Mouse (Mus musculus) adrenal gland (tissue): ENCODE results near the gene Rasgrf2.

ENCODE experiments used
- intact Hi-C: fragments of 180-260 bp; cut with DNase I; formaldehyde crosslinking; loops from one replicate; pipeline ENCODE4 v1.15.1; 2025

Rasgrf2 gene

DNA sequence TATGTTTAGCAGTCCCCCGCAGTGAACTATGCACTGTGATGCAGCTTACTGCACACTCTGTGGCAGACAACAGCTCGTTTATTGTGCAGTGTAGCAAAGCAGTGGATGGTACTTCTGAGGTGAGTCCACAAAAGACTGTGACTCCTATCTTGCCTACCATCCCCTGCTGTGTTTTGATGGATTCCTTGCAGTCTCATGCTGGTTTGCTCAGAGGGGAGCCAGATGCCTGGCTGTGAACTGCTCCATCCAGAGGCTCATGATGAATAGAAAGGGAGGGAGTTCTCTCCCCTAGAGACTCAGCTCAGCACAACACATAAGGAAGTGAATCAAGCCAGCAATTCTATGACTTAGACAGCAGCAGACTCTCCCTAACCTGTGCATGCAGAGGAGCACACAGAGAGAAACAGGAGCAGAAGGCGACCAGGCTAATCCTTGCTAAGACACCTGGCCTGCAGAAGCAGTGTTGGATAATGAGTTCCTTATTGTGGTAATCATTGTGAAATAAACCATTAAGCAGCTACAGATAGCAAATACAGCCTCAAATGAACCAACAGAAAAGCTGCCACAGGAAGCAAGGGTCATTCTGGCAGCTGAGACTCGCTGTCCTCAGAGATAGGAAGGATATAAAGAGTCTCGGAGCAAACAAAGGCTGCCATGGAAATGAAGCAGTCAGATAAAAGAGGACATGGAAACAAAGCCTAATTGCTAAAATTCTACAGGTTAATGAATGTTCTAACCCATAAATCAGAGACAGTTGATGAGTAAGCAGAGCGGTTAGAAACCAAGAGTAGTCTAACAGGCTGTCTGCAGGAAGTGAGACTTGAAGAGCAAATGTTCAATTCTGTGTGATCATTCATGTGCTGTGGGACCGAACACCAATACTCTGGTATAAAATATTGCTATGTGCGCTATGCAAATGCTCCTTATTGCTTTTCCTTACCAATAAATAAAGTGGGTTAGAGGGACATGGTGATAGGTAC lies 89.6 kb downstream of the Rasgrf2 start:
- intact Hi-C loops, result no loop called here

DNA sequence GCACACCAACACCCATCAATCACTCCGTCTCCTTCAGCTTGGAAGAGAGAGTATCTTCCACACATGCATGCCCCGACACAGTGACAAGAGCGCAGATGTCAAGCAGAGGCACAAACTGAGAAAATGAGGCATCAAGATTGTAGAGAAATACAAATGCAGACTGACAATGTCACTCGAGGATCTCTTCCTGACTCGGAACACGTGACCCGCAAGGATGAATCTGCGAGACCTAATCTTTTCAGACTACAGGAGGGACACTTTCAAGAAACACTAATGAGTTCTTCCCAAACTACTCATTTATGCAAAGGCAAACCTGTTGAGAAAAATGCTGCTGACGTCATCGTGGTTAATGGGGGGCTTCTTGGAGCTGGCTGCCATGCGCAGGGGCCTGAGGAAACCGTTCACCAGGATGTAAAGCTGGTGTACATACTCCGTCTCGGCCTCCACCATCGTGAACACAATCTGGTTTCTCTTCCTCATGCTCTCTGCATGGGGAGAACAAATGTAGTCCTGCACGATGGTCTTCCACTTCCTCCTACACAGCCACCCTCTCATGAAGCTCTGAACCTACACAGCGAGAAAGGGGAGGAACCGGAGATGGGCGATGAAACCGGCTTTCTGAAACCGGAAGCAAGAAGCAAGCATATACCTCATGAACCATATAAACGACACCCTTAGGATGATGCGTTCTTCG lies 100.9 kb downstream of the Rasgrf2 start:
- intact Hi-C loops, result no loop called here

GRCm38 (mm10) chr13:92029666-92030065 lies 101.8 kb downstream of the Rasgrf2 start:
- intact Hi-C loops, result no loop called here

DNA sequence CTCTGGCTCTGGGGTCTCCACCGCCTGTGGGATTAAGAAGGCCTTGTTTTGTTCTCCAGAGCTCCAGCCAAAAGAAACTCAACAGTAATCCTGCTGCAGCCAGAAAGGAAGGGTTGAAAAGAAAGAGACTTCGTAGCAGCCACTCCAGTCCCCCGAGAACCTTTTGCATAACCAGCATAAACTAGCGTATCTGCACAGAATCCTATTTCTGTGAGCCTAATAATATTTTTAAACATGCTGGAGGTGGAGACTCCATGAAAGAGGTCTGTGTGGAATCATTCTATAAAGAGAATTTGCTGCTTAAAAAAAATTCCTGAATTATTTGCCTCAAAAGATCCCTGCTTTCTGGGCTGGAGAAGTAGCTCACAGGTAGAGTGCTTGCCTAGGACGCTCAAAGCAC lies 103.5 kb downstream of the Rasgrf2 start:
- intact Hi-C loops, result no loop called here

DNA sequence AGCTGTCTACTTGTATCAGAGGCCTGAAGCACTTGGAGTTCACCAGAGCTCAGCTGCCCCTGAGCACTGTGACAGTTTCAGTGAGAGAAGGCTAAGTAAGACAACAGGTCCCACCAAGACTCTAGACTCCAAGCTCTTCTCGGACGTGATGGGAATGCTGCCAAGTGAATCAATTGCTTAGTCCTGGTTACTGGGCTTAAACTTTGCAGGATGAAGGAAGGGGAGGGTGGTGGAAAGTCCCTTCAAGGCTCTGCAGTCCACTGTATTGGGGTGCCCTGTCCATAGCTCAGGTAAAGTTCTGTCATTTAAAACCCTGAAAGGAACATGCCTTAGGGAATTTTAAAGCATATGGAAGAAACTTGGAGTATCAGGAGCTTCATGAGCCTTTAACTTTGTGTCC lies 104.8 kb downstream of the Rasgrf2 start:
- intact Hi-C loops, result no loop called here

DNA sequence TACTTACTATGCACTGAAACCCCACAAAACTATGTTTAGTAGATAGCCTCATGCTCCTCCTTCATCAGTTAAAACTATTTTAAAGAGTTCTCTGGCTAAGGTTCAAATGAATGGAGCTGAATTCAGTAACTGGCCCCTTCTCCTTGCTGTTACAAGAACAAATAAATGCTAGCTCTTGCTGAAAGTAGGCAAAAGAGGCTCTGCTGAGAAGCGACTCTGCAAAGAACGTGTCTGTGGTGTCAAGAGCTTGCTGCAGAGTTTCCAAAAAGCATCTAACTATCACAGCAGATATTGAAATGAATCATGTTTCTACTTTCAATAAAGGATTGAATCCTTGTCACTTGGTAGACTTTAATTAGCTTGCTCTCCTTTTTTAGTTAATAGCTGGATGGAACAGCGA lies 106.3 kb downstream of the Rasgrf2 start:
- intact Hi-C loops, result no loop called here

- intact Hi-C loops, result no loop called here
Measured at GRCm38 (mm10) chr13:92022202-92022601, 109.3 kb downstream of the Rasgrf2 start.

DNA sequence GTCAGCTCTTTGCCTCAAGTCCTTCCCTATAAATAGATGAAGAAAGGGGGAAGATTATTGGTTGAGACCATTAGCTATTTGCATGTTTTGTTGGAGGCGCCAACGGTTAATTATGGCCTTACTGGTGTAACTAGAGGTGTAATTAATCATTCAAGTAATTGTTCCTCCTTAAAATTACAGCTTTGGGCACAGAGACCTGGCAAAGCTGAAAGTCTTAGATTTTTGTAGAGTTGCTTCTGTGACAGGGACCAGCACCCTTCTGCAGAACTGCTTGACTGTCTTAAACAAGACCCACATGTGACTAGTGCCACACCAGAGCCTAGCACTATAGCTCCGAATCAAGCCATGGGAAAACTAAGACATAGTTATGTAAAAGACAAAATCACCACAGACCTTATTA lies 134.5 kb downstream of the Rasgrf2 start:
- intact Hi-C loops, result no loop called here

- intact Hi-C loops, result no loop called here
Measured at GRCm38 (mm10) chr13:91991412-91991811, 140.0 kb downstream of the Rasgrf2 start.

GRCm38 (mm10) chr13:91990709-91991284 lies 140.7 kb downstream of the Rasgrf2 start:
- intact Hi-C loops, result no loop called here

- intact Hi-C loops, result no loop called here
Measured at GRCm38 (mm10) chr13:91988378-91988777, 143.1 kb downstream of the Rasgrf2 start.

GRCm38 (mm10) chr13:91986958-91987357 lies 144.5 kb downstream of the Rasgrf2 start:
- intact Hi-C loops, result no loop called here

DNA sequence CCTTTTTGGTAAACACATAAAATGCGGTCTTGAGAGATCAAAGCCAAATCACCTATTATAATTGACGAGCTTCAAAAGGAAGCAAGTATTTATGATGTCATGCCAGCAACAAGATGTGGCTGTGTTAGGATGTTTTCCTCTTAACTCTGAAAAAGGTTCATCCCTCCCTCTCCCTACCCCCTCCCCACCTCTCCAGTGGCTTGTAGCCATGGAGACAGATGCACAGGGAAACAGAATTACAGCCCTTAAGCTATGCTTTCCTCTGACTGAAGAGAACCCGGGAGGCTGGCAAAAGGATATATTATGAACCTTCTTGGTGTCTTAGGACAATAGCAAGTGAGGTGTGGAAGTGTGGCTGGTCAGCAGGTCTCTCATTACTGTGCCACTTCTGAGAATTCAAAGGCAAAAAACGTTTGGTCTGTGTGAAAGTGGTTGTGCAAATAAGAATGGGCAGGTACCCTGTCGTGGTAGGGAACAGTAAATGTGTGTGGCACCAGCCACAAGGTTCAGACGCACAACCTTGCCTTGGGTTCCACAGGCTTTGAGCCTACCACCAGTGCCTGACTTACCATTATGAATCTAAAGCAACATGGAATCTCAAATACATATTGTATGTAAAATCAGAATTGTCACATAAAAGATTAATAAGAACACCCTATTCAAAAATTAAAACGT lies 145.4 kb downstream of the Rasgrf2 start:
- intact Hi-C loops, result no loop called here

DNA sequence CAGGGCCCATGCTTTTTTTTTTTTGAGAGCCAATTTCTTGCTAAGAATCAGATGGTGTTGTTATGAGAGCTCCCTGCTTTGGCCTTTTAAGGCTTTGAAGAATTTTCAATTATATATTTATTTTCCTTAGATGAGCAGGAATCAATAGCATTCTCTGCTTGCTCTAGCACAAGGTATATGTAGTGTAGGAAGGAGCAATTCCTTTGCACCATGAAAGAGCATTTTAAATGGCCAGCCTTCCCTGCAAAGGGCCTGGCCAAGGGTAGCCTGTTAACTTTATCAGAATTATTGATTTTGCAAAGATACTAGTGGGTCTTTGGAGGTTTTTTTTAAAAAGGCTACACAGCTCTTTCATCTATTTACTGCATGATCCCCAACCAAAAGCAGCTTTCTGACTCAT lies 146.4 kb downstream of the Rasgrf2 start:
- intact Hi-C loops, result no loop called here

DNA sequence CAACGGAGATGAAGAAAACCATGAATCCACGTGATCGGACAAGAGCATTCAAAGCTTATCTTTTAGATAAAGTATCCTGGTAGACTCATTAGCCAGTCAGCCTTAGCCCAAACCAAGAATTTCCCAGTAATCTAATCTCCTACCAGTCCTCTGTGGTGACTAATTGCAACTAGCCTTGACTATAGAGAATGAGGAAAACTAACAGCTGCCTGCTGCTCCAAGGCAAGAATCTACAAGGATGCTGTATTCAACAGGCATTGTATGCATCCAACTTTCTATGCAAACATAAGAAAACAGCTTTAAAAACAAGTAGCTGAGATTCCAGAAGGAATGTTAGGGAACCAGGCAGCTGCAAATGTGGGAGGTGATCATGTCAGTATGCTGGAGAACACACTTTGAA lies 149.4 kb downstream of the Rasgrf2 start:
- intact Hi-C loops, result no loop called here

DNA sequence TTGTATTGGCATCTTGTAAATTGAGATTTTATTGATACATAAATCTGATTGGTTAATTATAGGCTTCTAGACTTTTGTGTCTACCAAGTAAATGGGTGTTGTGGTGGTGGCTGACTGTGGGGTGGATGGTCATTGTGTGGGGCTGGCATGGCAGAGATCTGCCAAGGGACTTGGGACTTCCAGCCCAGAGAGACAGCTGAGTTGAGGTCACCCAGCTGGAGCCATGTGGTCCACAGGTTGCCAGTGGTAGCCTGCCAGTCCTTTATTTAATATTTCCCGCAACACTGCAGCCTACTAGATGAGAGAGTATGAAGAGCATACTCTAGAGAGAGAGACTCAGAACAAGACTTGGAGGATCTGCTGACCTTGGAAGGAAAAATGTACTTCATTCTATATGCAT lies 150.0 kb downstream of the Rasgrf2 start:
- intact Hi-C loops, result no loop called here

GRCm38 (mm10) chr13:91976971-91977370 lies 154.5 kb downstream of the Rasgrf2 start:
- intact Hi-C loops, result no loop called here

DNA sequence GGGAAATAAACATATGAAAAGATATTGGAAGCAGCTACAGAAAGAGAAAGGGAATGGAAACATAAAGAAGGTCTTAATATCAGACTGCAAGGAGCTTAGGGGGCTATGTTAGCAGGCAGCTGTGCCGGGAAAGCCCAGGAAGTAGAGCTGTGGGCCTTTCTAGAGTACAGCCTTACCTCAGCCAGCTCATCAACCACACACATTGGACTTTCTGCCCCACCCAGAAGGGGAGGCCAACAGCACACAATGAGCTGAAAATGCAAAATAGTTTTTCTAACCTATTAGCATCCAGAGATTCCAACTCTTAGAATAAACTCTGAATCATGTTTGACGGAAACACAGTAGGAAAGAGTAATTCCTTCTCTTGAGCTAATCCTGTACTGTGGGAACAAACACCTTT lies 154.9 kb downstream of the Rasgrf2 start:
- intact Hi-C loops, result no loop called here

GRCm38 (mm10) chr13:91974154-91974553 lies 157.3 kb downstream of the Rasgrf2 start:
- intact Hi-C loops, result no loop called here

DNA sequence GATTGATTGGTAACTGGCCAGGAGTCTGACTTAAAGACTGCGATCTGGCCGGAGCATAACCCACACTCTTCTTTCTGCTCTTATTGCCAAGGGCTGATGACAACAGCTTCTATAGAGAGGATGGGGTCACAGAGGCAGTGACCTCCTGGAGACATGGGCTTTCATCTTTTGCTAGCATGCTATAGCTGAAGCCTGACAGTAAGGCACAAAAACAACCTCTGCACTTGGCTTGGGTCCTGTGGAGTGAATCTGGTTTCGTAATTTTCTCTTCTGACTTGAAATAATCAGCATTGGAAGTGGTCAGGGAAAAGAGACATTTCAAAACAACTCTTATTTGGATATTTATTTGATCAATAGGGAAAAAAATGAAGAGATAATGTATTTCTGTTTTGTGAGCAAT lies 160.2 kb downstream of the Rasgrf2 start:
- intact Hi-C loops, result no loop called here

- intact Hi-C loops, result no loop called here
Measured at GRCm38 (mm10) chr13:91956474-91956873, 175.0 kb downstream of the Rasgrf2 start.

- intact Hi-C loops, result no loop called here
Measured at GRCm38 (mm10) chr13:91955646-91956045, 175.8 kb downstream of the Rasgrf2 start.
